Mouse (Mus musculus) megakaryocyte-erythroid progenitor cell, adult 5-6 weeks (primary cell): ENCODE data around the gene Ccdc93. TPM values are rescaled to one million over a fixed set of nuclear protein-coding genes. Genes with fewer than 3 reads are reported as not detected.
A peak's percentile ranks its signal among the peaks of the same experiment; 100 is the strongest.

ENCODE experiments used
- ATAC-seq: replicated peaks from 2 replicates; pipeline ENCODE4 v1.8.0; 2016; ENCODE audit warnings: mild to moderate bottlenecking, inconsistent platforms; ENCODE audit not compliant: severe bottlenecking, poor library complexity, low FRiP score, low TSS enrichment
- total RNA-seq, 2 experiments: library from RNA; stranded (forward) in 1 of 2; stranded (reverse) in 1 of 2; fragments of 200-1000, 215-1000 nt in 1 of 2; fragments of >200 nt in 1 of 2; fragmentation: Nextera tagmentation in 1 of 2; gene quantifications; 2 replicates each; pipeline ENCODE4 v1.2.3; 2014 to 2017

The Ccdc93 gene
- total RNA-seq, 2 experiments from 2014 or later: 7.9 to 14.1 TPM

DNA sequence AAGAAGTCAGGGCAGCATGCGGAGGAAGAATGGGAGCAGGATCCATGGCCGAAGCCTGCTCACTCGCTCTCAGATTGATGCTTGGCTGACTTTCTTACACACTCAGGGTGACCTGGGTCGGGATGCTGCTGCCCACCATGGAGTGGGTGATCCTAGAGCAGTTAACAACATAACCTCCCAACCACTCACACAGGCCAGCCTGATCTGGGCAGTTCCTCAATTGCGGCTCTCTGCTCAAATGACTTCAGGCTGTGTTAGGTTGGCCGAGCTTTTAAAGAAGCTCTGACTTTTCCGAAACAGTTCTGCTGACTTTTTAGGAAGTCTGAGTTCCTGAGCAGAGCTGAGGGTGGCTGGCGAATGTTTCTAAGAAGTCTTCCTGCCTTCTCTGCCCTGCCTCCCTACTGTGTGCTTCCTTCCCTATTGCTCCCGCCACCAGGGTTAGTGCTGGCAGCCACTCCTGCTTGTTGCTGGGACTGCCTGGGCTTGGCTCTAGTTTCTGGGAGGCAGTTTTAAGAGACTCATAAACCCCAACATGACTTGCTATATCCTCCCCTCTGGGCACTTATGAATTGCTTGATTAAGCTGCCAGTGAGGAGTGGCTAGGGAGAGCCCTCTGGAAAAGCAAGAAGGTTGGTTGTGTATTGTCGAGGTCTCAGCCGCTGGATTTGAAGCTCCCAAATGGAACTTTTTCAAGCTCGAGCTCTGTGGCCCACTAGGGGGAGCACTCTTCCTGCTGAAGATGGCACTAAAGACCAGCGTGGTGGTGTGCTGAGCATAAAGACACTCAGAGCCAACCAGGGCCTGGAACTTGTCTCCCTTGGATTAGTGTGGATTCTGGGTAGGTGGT lies 9.9 kb downstream of the Ccdc93 start:
- peak; percentile 74 for ATAC-seq

DNA sequence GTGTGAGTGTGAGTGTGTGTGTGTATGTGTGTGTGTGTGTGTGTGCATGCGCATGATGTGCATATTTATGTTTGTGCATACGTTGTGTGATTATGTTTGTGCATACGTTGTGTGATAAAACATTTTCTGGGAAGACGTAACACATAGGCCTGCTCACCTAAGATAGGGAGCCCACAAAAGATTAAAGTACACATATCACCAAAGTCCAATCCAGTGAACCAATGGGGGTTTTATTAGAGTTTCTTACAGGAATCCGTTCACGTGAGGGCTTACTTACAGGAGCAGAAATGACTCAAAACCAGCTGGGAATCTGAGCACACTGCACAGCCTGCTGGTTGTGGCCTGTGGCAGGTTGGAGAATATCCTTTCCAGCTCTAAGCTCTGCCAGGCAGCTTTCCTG lies 13.3 kb downstream of the Ccdc93 start:
- peak; percentile 62 for ATAC-seq

DNA sequence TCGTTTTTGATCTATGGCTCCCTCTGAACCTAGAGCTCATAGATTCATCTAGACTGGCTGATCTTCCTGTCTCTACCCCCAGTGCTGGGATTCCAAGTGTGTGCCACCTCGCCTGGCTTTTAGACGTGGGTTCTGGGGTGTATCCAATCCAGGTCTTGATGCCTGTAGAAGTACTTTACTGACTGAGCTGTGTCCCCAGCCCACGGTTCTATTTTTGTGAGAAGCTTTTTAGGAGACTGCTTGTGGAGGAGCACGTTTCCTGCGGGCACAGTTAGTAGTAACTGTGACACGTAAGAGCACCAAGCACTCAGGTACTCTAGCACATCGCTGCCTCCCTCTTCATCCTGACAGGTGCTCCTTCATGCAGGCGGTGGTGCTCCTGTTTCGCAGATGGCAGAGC lies 16.4 kb downstream of the Ccdc93 start:
- ATAC-seq: no peak

DNA sequence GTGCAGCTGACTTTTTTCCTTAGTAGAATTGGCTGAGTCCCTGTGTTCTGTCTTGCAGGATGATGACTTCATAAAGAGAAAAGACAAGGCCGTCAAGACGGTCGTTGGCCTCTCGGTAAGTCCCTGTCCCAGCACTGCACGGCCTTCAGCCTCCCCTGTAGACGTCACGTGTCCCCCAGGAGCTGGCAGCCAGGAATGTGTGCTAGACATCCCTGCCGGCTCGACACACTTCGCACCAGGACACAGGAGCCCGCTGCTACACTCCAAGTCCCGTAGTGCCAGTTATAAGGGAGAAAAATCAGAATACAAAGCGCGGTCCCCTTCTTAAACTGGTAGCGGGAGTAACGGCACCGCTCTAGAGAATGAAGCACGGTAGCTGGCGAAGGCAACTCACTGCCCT lies 17.3 kb downstream of the Ccdc93 start:
- no peak for ATAC-seq

DNA sequence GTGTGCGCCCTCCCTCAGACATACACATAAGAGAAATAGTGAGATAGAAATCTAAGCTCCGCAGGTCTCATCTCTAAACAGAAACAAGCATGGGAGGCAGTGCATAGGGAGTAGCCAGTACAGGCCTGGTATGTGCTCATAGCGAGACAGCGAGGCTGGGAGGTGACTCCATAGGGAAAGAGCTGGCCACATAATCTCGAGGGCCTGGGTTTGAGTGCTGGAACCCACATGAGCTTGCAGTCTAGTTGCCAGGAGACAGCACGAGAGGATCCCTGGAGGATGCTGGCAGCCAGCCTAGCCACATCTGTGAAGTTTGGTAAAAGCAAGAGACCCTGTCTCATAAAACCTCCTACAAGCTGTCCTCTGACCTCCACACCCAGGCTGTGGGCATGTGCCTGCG lies 20.2 kb downstream of the Ccdc93 start:
- no peak for ATAC-seq

DNA sequence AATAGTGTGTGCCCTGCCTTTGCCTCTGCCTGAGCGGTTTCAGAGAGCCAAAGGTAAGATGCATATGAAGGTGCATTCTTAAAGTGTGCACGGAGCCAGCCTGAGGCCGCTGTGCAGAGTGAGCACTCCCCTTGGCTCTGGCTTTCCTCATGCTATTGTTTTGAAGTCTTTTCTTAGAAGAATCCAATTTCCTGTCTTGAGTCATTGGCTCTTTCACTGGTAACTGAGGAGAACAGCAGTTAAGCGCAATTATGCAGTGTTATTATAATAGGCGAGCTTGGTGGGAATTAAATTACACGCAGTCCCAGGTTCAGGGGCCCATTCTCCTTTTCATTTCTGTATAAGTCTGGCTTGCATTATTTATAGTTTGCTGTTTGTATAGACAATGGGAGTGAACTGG lies 21.6 kb downstream of the Ccdc93 start:
- ATAC-seq: no peak

DNA sequence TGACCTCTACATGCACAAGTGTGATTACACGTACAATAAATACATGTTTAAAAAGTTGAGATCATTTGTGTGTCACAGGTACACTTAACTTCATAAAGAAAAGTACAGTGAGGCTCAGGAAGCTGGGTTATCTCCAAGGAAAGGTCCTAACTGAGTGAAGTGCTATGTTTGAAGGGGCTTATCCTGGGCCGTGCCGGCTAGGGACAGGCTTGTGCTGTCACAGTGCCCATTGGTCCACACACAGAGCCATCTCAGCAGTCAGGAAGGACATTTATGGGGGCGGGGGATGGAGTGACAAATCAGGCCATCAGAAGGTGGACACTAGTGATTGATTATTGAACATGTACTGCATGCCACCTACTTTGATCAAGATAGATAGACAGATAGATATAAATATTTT lies 22.2 kb downstream of the Ccdc93 start:
- ATAC-seq: no peak

DNA sequence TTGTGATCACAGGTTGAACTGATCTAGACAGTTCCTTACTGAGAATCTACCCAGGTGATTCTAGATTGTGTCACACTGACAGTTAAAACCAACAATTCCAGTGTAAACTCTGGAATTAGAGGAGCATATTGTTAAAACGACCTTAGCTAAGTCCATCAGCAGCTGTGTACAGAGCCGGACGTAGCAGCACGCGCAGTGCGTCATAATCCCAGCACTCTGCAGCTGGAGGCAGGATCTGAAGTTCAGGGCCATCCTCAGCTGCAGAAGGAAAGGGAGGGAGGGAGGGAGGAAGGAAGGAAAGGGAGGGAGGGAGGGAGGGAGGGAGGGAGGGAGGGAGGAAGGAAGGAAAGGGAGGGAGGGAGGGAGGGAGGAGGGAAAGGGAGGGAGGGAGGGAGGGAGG lies 24.1 kb downstream of the Ccdc93 start:
- ATAC-seq: no peak

DNA sequence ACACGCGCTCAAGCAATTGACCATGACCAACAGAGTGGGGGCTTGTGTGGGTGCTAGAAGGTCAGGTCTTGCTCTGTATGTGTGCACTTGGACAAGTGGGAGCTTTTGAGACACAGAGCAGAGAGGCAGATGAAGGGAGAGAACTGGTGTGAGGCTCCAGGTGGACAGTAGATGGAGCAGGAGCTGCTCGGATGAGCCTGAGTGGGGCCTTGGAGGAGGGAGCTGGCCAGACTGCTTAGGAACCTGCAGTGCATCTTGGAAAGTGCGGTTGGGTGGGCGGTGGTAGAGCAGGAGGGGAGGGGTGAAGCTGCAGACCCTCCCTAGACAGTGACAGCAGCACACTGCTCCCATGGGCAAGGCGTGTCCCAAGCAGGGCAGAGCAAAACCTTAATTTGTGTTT lies 29.2 kb downstream of the Ccdc93 start:
- peak; percentile 48; the same call in 1 of the 2 replicates for ATAC-seq

DNA sequence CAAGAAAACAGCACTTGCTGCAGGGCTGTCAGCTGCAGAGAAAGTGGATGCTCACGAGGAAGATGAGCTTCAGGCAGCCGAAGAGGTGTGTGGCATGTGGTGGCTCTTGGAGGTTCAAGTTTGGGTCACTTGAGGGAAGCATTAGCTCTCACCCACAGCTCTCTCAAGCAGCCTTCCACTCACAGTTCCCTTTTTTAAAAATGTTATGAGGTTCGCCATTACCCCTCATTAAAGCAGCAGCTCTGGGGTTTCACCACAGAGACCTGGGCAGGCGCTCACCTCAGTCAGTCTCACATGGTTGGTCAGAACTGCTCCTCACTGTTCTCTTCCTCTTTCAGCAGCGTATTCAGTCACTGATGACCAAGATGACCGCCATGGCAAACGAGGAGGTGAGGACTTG lies 31.0 kb downstream of the Ccdc93 start:
- ATAC-seq: no peak

DNA sequence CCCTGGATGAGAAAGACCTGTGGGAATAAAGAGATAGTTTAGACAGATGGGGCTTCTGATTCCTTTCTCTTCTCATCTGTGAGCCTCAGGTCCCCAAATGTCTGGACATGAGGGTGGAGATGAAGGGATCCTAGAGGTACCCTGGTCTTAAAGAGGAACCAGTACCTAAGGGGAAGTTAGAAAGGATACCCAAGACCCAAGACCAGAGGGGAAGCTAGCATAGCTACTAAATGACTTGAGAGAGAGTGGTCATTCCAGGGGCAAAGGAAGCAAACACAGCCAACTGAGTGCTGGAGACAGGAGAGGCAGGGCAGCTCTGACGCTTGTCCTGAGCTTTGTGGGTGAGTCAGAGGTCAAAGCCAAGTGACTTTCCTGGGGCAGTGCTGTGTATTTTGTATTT lies 31.8 kb downstream of the Ccdc93 start:
- no peak for ATAC-seq

DNA sequence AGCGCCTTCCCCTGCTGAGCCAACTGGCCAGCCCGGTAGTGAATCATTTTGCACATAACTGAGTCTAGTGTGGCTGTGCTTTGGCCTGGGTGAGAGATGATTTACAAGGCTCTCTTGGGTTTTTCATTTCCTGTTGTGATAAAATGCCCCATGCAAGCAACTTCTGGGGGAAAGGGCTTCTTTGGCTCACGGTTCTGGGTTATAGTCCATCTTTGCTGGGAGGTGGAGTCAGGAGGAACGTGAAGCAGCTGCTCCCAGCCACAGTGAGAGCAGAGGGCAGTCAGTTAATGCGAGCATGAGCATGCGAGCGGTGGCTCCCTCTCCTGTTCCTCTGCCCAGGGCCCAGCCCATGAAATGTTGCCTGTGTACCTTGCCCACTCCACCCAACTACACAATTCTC lies 33.0 kb downstream of the Ccdc93 start:
- ATAC-seq: no peak

DNA sequence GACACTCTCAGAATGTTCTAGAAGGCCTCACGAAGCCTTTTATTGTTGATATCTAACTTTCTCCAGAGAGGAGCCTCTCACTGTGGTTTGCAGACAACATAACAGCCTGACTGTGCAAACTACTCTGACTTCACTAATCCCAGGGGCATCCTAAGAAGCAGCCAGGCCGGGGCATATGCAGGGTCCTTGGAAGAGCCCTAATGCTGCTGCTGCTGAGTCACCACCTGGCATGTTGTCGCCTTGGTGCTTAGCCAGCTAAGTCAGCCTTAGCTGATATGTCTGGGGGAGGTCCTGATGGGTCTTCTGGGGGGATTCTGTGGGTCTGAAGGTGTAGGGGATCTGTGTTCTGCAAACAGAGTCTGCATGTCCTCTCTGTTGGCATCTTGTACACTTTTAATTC lies 35.4 kb downstream of the Ccdc93 start:
- ATAC-seq: no peak

DNA sequence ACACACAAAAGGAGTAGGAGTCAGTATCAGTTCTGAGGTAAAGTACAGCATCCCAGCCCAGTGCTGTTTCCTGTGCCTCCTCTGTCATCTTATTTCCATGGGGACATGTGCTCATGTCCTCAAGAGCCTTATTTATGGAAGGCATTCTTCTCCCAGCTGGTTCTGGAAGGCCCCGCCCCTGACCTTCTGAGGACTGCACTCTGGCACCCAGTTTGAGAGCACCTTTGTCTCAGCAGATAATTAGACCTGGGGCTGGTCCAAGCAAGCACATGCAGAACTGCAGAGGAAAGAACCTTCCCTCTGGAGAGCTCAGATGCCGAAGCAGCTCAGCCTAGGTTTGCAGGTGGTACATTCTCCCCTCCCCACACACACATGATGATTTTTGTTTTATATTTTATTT lies 37.4 kb downstream of the Ccdc93 start:
- ATAC-seq: no peak

DNA sequence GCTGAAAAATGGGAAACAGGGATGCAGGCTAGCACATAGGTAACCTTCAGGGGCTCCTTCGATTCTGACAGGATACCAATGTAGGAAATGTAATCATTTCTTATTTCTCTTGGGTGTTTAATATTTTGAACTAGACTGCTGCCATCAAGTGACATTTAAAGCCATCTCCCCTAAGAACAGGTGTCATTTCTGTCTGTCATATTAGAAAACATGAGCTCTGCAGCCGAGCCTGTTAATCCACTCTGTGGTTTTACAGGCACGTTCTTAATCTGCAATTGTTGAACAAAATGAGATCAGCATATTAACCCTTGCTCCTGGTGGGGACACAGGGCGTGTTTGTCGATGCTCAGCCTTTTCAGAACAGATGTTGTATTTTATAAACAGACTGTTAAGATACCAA lies 40.7 kb downstream of the Ccdc93 start:
- ATAC-seq: 0 out of 2 replicates have a peak, but pooled peaks have one; percentile 31

DNA sequence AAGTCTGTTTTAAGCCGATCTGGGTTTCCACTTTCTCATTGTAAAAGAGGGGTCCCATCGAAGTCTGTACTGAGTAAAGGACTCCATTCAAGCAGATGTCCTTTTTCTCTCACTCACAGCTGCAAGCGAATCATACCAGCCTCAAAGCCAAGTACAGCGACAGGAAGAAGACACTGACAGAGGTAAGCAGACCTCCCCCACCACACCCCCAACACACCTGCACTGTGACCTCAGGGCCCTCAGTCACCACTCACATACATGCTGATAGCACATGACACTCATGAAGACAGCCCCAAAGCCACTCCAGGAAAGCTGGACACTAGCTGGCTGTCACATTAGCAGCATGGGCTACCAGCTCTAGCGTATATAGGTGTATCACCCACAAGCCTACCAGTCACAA lies 46.9 kb downstream of the Ccdc93 start:
- ATAC-seq: peak; percentile 14; the same call in 1 of the 2 replicates

DNA sequence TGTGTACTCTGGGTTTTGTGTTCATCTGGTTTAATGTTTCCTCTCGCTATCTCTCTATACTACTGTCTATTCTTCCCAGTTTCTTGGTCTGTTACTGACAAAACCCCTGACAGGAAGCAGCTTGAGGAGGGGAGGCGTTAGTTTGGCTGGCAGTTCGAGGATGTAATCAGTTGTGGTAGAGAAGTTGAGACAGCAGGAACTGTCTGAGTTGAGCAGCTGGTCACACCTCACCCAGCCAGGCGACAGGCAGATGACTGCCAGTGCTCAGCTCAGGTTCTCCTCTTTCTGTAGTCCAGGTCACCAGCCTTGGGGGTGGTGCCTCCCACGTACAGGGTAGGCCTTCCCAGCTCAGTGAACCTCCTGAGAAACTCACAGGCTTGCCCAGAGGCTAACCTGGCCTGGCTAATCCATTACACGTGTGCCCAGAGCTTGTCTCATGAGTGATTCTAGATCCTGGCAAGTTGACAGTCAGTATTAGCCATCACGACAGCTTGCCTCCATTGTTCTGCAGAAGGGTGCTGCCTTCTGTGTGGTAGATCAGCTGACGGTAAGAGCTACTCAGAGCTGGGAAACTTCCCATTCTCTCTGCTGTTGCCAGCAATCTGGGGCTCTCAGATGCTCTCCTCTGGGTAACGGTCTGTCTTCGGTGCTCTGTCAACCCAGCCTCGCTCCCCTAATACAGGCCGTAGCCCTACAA lies 47.6 kb downstream of the Ccdc93 start:
- ATAC-seq: peak; percentile 84

DNA sequence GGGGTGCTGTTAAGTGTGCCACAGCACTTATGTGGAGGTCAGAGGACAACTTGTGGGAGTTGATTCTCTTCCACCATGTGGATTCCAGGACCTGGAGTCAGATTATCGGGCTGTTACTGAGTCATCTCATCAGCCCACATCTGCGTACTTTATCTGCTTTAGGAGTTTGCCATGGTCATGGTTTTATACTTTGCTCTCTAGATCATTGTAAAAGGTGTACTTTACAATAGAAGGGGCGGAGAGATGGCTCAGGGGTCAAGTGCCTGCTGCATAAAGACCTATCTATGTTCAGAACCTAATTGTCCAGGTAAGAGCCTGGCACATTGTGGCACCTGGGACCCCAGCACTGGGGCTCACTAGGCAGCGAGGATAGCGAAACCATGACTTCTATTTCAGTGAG lies 48.6 kb downstream of the Ccdc93 start:
- ATAC-seq: no peak

DNA sequence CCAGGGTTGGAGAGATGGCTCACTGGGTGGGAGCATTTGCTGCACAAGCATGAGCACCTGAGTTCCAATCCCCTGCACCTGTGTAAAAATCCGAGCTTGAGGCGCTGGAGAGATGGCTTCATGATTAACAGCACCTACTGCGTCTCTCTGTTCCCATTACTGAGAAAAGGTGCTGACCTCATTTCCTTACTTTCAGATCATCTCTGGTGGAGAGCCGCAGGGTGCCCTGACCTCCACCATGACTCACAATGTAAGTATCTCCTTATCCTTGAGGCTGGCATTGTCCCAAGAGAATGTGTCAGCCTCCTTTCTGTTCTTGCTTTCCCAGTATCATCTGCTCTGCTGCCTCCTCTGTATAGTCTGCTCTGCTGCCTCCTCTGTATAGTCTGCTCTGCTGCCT lies 52.2 kb downstream of the Ccdc93 start:
- ATAC-seq: no peak

DNA sequence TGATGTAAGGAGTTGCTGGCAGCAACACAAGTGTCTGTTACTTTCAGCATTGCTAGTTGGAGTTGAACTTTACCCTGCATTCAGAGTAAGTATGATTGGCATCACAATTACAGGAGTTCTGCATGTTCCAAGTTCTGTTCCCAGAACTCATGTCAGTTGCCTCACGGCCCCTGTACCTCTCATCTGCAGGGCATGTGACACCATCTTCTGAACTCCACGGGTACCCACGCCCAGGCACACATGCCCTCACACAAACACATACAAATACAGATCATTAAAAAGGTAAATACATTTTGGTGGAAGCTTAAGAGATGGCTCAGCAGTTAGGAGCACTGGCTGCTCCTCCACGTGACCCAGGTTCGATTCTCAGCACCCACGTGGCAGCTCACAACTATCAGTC lies 56.0 kb downstream of the Ccdc93 start:
- no peak for ATAC-seq

DNA sequence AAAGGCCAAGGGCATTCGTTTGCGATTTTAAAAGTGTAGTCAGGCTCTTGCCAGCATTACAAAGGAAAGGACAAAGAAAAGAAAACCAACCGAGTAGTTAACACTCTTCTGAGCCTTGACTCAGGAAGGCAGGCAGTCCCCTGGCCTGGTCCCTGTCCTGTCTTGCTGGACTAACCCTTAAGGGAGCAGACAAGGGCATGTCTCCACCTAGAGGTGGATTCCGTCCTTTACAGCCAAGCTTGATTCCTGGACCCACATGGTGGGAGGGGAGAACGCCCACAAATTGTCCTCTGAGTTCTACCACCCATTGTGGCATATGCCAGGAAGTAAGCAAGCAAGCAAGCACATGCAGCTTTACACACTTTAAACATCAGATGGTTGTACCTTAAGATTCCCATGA lies 59.4 kb downstream of the Ccdc93 start:
- peak; percentile 91 for ATAC-seq
